Mouse (Mus musculus) right cerebral cortex, adult 18-20 months (tissue): ENCODE data around the gene Zbp1.

ENCODE experiments used
- DNase-seq: peaks from one replicate; pipeline ENCODE4 v3.0.0; 2022; ENCODE audit warnings: mixed read lengths

Gene Zbp1

GRCm38 (mm10) chr2:173218416-173219141 lies at the start of gene Zbp1:
Gene Zbp1 (minus strand): TSS chr2:173218923.
- DNase-seq = no peak

- no peak for DNase-seq
These were observed 48.8 kb upstream of the Zbp1 start for GRCm38 (mm10) chr2:173267562-173267961.

DNA sequence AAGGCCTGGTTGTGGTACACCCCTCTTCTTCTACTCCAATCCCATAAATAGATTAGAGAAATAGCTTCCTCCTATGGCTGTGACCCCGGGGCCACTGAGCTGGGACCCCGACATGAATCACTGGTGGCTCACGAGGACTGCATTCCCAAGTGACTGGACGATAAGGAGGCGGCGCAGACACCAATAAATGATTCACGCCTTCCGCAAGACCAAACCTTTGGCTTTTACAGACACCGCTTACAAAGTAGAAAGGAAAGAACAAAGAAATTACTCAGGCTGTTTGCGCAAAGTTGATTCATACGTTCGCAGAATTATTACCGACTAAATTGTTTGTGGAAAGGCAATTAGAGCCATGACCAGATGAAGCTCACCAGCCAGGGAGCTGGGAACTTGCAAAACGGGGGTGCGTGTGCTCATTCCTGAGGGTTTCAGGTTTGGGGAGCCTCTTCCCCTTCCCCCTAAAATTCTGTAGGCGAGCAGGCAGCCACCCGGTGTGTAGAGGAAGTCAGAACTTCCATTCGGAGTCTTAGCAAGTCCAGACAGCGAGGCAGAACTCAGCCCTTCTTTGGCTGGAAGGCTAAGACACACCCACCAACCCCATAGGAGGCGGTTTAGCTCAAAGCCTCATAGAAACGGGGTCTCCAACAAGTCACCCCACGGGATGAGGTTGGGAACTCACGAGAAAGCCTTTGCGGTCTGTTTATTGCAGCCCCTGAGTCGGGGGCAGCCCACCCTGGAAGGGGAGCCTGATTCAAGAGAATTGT lies 47.8 kb upstream of the Zbp1 start:
- no peak for DNase-seq

- DNase-seq = no peak
These were observed 46.9 kb upstream of the Zbp1 start for GRCm38 (mm10) chr2:173265468-173266265.

GRCm38 (mm10) chr2:173264467-173265128 lies 45.9 kb upstream of the Zbp1 start:
- peak; percentile 49 for DNase-seq

DNA sequence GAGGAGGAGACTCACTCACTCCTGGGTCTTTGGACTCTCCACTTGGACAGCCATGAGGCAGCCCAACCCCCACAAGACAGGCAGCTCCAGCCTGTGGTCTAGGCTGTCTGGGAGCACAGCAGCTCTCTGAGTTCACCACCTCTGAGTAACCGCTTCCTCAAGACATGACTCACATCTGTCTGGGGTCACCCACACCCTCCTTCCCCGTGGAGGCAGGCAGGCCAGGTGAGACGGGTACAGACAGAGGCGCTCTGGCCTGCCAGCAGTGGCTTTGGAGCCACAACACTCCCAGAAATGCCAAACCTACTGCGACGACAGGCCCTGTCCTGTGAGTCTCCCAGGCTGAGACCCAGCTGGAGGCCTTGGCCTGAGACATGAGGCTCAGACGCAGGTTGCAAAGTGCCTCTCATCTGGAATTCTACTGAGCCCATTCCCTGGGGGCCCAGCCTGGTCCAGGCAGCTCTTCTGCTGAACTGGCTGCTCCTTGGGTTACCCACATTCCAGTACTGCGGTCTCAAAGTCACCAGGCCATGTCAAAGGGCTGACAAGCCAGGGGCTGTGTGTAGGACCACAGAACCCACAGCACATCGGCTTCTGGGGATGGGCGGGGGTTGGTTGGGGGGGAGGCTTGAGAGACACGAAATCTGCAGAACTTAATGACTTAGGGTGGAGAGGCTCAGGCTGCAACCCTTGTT lies 45.1 kb upstream of the Zbp1 start:
- DNase-seq = no peak

DNA sequence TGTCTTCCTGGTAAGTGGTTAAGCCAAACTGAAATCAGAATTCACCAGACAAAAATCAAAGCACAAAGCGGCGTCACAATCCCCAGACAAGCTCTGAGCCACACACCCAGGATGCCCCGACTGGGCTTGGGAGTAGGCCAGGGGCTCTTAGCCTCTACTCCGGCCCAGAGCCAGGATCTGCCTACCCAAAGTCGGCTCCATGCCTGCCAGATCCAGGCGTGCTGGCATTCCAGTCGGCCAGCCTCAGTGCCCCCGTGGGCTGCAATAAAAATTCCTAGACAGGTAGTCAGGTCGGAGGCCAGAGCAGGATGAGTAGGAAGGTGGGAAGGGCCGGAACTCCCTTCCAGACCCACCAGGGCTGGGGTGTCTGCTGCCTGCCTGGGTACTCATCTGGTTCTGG lies 42.8 kb upstream of the Zbp1 start:
- DNase-seq = no peak

GRCm38 (mm10) chr2:173258459-173259091 lies 39.9 kb upstream of the Zbp1 start:
- DNase-seq = no peak

DNA sequence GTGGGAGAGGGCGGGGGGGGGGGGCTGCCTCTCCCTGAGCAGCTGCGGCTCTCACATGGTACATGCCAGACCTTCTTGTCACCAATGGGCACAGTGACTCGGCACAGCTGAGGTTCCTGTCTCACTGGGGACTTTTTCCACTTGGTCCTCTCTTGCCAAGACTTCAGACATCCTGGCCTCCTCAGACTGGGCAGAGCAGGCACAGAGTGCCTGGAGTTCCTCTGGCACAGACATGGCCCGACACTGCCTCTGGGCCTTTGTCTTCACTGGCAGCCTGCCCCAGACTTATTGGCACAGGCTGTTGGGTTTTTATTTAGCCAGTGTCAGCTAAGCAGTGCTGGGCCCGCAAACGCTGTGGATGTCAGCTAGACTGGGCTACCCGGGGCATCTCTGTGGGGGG lies 38.9 kb upstream of the Zbp1 start:
- peak; percentile 69 for DNase-seq

DNA sequence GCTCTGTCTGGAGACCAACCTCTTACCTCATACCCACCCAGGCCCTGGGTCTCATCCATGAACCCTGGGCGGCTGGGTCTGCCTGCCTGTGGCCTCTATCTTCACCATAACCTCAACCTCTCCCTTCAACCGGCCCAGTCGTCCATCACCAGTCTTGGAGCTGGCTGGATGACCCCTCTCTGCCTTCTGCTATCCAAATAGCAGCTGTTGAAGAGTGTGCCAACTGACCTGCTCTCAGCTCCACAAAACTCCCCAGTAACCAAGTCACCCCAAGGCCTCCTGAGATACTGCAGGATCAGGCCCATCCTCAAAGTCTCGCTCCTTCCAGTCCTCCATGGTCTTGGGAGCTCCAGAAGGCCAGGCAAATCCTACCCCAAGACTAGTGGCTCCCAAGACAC lies 37.8 kb upstream of the Zbp1 start:
- no peak for DNase-seq

DNA sequence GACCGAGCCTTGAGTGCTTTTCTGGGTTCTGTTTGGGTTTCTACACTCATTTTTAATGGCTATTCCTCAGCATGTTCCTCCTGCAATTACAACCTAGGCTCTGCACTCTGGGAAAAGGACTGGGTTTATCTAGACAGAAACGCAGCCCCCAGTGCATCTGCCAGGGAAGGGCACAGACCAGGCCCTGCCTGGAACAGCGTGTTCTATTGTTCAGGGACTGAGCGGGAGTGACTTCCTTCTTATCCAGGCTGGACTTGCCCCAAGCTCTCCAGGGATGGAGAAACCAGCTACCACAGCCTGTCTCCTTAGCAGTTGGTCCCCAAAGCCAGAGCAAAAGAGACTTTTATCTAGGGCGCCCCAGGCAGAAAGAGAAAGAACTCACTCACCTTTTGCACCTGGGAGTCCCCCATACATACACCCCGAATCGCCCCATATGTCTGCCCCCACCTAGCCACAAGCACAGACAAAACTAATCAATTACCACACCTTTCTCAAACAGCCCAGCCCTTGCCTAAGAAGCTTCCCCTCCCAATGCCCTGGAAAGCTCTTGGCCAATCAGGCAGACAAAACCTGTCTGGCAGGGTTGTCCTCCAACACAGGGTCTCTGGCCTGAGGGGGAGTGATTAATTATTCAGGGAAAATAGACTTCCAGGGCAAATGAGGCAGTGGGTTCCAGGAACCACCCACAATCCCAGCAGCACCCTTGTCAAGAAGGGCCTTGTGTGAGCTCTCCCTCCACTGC lies 37.3 kb upstream of the Zbp1 start:
- DNase-seq = no peak

- DNase-seq = no peak
These were observed 35.3 kb upstream of the Zbp1 start for GRCm38 (mm10) chr2:173253761-173254662.

- DNase-seq = peak; percentile 74
These were observed 33.0 kb upstream of the Zbp1 start for GRCm38 (mm10) chr2:173251675-173252074.

- DNase-seq = no peak
These were observed 32.4 kb upstream of the Zbp1 start for GRCm38 (mm10) chr2:173251133-173251532.

- DNase-seq = no peak
These were observed 31.7 kb upstream of the Zbp1 start for GRCm38 (mm10) chr2:173250411-173250810.

DNA sequence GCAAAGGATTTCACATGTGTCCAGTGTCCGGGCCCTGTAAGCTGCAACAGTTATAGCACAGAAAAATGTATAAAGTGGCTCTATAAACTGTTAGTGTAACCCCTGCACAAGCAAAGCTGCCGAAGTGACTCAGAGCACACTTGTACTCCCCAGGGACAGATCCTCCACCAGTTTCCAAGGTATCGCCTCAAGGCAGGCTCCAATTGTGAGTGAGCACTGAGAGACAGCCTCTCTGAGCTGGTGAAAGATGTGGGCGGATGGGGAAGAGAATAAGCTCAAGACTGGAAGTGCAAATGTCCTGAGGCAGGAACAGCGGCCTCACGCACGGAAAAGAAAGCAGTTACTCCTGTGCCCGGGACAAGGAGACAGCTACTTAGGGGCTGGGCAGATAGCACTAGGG lies 31.2 kb upstream of the Zbp1 start:
- DNase-seq = peak; percentile 54

DNA sequence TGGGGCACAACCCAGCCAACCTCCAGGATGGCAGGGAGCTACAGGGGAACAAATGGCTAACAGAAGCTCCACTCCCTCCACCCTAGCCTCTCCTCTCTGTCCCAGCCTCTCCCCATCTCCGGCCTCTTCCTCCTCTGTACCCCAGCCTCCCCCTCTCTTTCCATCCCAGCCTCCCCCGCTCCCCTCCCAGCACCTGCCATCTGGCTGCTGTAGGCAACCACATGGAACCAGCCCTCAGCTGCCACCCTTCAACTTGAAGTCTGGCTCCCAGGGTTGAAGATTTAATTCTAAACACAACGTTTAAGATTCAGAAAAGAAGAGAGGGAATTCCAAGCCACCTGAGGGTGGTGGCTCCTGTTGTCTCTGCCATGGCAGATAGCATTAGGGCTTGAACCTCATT lies 30.7 kb upstream of the Zbp1 start:
- peak; percentile 65 for DNase-seq

- DNase-seq = no peak
These were observed 30.1 kb upstream of the Zbp1 start for GRCm38 (mm10) chr2:173248822-173249221.

GRCm38 (mm10) chr2:173247911-173248310 lies 29.2 kb upstream of the Zbp1 start:
- no peak for DNase-seq

GRCm38 (mm10) chr2:173247197-173247596 lies 28.5 kb upstream of the Zbp1 start:
- DNase-seq = no peak
